Mouse (Mus musculus) C2C12 (cell line): ENCODE results near the gene Krtap10-10. TPM values are rescaled to one million over a fixed set of nuclear protein-coding genes. Genes with fewer than 3 reads are reported as not detected.

Experiments
- H3K27me3 ChIP-seq: one replicate; pipeline ENCODE4 v1.6.1; 2011; ENCODE audit not compliant: control insufficient read depth, insufficient read depth, insufficient read length
- H3K36me3 ChIP-seq: one replicate; pipeline ENCODE4 v1.6.1; 2011; ENCODE audit not compliant: control insufficient read depth, insufficient read depth
- H3K4me3 ChIP-seq: one replicate; pipeline ENCODE4 v1.5.1; 2011; ENCODE audit warnings: mild to moderate bottlenecking, control low read depth; ENCODE audit not compliant: poor library complexity, insufficient read depth, severe bottlenecking
- H3K79me2 ChIP-seq: one replicate; pipeline ENCODE4 v1.6.1; 2011; ENCODE audit not compliant: control insufficient read depth, insufficient read depth
- H3K79me3 ChIP-seq: one replicate; pipeline ENCODE4 v1.6.1; 2011; ENCODE audit warnings: low read depth, control low read depth
- H3ac ChIP-seq: one replicate; pipeline ENCODE3; 2011; ENCODE audit warnings: low read depth; ENCODE audit not compliant: control insufficient read depth, insufficient read length
- CEBPB ChIP-seq: IDR thresholded peaks from one replicate; pipeline ENCODE4 v1.6.1; 2011; ENCODE audit warnings: low read depth, mild to moderate bottlenecking, control low read depth, moderate library complexity
- CTCF ChIP-seq: IDR thresholded peaks from one replicate; pipeline ENCODE4 v1.5.1; 2011; ENCODE audit not compliant: control insufficient read depth, insufficient read depth, insufficient read length
- FOSL1 ChIP-seq: IDR thresholded peaks from one replicate; pipeline ENCODE4 v1.8.0; 2011; ENCODE audit warnings: mild to moderate bottlenecking, low read length; ENCODE audit not compliant: poor library complexity, insufficient read depth, severe bottlenecking
- MAX ChIP-seq: IDR thresholded peaks from one replicate; pipeline ENCODE4 v1.6.1; 2011; ENCODE audit warnings: mild to moderate bottlenecking, control low read depth
- MYOD1 ChIP-seq: IDR thresholded peaks from one replicate; pipeline ENCODE4 v1.6.1; 2011; ENCODE audit warnings: low read depth; ENCODE audit not compliant: control insufficient read depth, insufficient read length
- MYOG ChIP-seq: IDR thresholded peaks from one replicate; pipeline ENCODE4 v1.6.1; 2011; ENCODE audit not compliant: control insufficient read depth, insufficient read length; ENCODE audit errors: extremely low read depth
- USF1 ChIP-seq: IDR thresholded peaks from one replicate; pipeline ENCODE4 v1.6.1; 2011; ENCODE audit warnings: low read depth, mild to moderate bottlenecking, control low read depth, moderate library complexity
- polyA plus RNA-seq: library from polyadenylated mRNA; unstranded; fragments of >200 nt; fragmentation: generic; extraction: Trizol; gene quantifications from one replicate; pipeline ENCODE4 v1.2.1, GENCODE M21; 2012; ENCODE audit warnings: missing spikeins

The Krtap10-10 gene
- polyA plus RNA-seq, 1 experiment: not detected

GRCm38 (mm10) chr10:77869651-77870050, 33.9 kb downstream of the Krtap10-10 start:
- Histone ChIP-seq H3ac (no peak overlapping the region), H3K79me3 (no peaks in the 10 kb centered on the region), H3K36me3 (no peaks in the 10 kb centered on the region), H3K27me3 (no peaks in the 10 kb centered on the region), H3K79me2 (no peaks in the 10 kb centered on the region), H3K4me3 (no peak overlapping the region)
- TF ChIP-seq MAX: no peak
- no peak for TF ChIP-seq USF1
- TF ChIP-seq MYOD1: no peak
- TF ChIP-seq MYOG: no peak
- TF ChIP-seq CEBPB: no peak
- TF ChIP-seq CTCF: no peak
- TF ChIP-seq FOSL1: no peak

GRCm38 (mm10) chr10:77878985-77879384, 43.2 kb downstream of the Krtap10-10 start:
- Histone ChIP-seq H3K4me3 (no peak overlapping the region), H3ac (no peak overlapping the region), H3K27me3 (no peaks in the 10 kb centered on the region), H3K36me3 (no peaks in the 10 kb centered on the region), H3K79me3 (no peaks in the 10 kb centered on the region), H3K79me2 (no peaks in the 10 kb centered on the region)
- TF ChIP-seq USF1 (no peak), CTCF (no peak), MAX (no peak), MYOD1 (no peak), FOSL1 (no peak), CEBPB (no peak)

- Histone ChIP-seq H3K27me3 (no peaks in the 10 kb centered on the region), H3ac (no peak overlapping the region), H3K79me2 (no peaks in the 10 kb centered on the region), H3K4me3 (no peak overlapping the region), H3K36me3 (no peaks in the 10 kb centered on the region), H3K79me3 (no peaks in the 10 kb centered on the region)
- no peak for TF ChIP-seq MAX
- TF ChIP-seq USF1: no peak
- TF ChIP-seq FOSL1: no peak
- TF ChIP-seq MYOG: no peak
- TF ChIP-seq MYOD1: no peak
- TF ChIP-seq CTCF: no peak
- TF ChIP-seq CEBPB: no peak
Observed at GRCm38 (mm10) chr10:77880305-77880704, 44.6 kb downstream of the Krtap10-10 start.

- TF ChIP-seq MAX (no peak), MYOD1 (no peak), CEBPB (no peak), CTCF (no peak), USF1 (no peak), FOSL1 (no peak), MYOG (no peak)
- Histone ChIP-seq H3K79me3 (no peaks in the 10 kb centered on the region), H3K4me3 (no peak overlapping the region), H3K79me2 (no peaks in the 10 kb centered on the region), H3K36me3 (no peaks in the 10 kb centered on the region), H3K27me3 (no peaks in the 10 kb centered on the region), H3ac (no peak overlapping the region)
Observed at GRCm38 (mm10) chr10:77882553-77882952, 46.8 kb downstream of the Krtap10-10 start.

GRCm38 (mm10) chr10:77886007-77886747, 50.4 kb downstream of the Krtap10-10 start:
- peaks cover 5% of the 10 kb centered on the region for H3K27me3 ChIP-seq
- no peak overlapping the region for H3ac ChIP-seq
- H3K4me3 ChIP-seq: no peak overlapping the region
- TF ChIP-seq USF1: no peak
- TF ChIP-seq MYOD1: no peak
- TF ChIP-seq MAX: no peak
- TF ChIP-seq CTCF: no peak
- TF ChIP-seq FOSL1: no peak
- TF ChIP-seq MYOG: no peak
- TF ChIP-seq CEBPB: no peak
- no peaks in the 10 kb centered on the region for H3K79me2 ChIP-seq
- H3K36me3 ChIP-seq: no peaks in the 10 kb centered on the region
- H3K79me3 ChIP-seq: no peaks in the 10 kb centered on the region

Other genes with a start within 250 kb of the Krtap10-10 start
- 152 TPM for gene Sumo3, start 229.8 kb upstream of the Krtap10-10 start, polyA plus RNA-seq
- gene Gm49325, start 229.8 kb upstream of the Krtap10-10 start, polyA plus RNA-seq: 5.1 TPM
- gene Ube2g2, start 213.7 kb upstream of the Krtap10-10 start, polyA plus RNA-seq: 85.5 TPM
- gene Tspear, start 149.4 kb upstream of the Krtap10-10 start, polyA plus RNA-seq: not detected
- gene Gm19402, start 145.2 kb upstream of the Krtap10-10 start, polyA plus RNA-seq: not detected
- gene Gm9508, start 138.7 kb upstream of the Krtap10-10 start, polyA plus RNA-seq: not detected
- gene Gm10272, start 129.3 kb upstream of the Krtap10-10 start, polyA plus RNA-seq: not detected
- gene Gm10024, start 124.5 kb upstream of the Krtap10-10 start, polyA plus RNA-seq: not detected
- gene Gm10142, start 120.1 kb upstream of the Krtap10-10 start, polyA plus RNA-seq: not detected
- gene Krtap12-1, start 115.3 kb upstream of the Krtap10-10 start, polyA plus RNA-seq: not detected
- gene Gm10100, start 109.5 kb upstream of the Krtap10-10 start, polyA plus RNA-seq: not detected
- gene Gm18596, start 93.3 kb upstream of the Krtap10-10 start, polyA plus RNA-seq: not detected
- not detected for gene Gm9736, start 84.6 kb upstream of the Krtap10-10 start, polyA plus RNA-seq
- gene Gm3233, start 76.3 kb upstream of the Krtap10-10 start, polyA plus RNA-seq: not detected
- gene Gm3238, start 64.6 kb upstream of the Krtap10-10 start, polyA plus RNA-seq: not detected
- not detected for gene Gm7138, start 59.0 kb upstream of the Krtap10-10 start, polyA plus RNA-seq
- gene Gm3250, start 53.4 kb upstream of the Krtap10-10 start, polyA plus RNA-seq: not detected
- not detected for gene Gm7137, start 47.7 kb upstream of the Krtap10-10 start, polyA plus RNA-seq
- gene Gm9639, start 40.9 kb upstream of the Krtap10-10 start, polyA plus RNA-seq: not detected
- gene Gm19668, start 36.8 kb upstream of the Krtap10-10 start, polyA plus RNA-seq: not detected
- not detected for gene Gm9507, start 24.1 kb upstream of the Krtap10-10 start, polyA plus RNA-seq
- not detected for gene Gm2696, start 21.3 kb upstream of the Krtap10-10 start, polyA plus RNA-seq
- gene Krtap10-4, start 8.9 kb upstream of the Krtap10-10 start, polyA plus RNA-seq: not detected
- gene Gm36176, start 10.9 kb downstream of the Krtap10-10 start, polyA plus RNA-seq: not detected
- gene Gm10318, start 16.9 kb downstream of the Krtap10-10 start, polyA plus RNA-seq: not detected
- not detected for gene Gm3285, start 26.0 kb downstream of the Krtap10-10 start, polyA plus RNA-seq
- gene Lrrc3, start 66.6 kb downstream of the Krtap10-10 start, polyA plus RNA-seq: 0.01 TPM
- 0.02 TPM for gene Trpm2, start 134.6 kb downstream of the Krtap10-10 start, polyA plus RNA-seq
- 14.6 TPM for gene 1810043G02Rik, start 142.6 kb downstream of the Krtap10-10 start, polyA plus RNA-seq
- 45.2 TPM for gene Pfkl, start 174.1 kb downstream of the Krtap10-10 start, polyA plus RNA-seq
- not detected for gene Dnmt3l, start 206.0 kb downstream of the Krtap10-10 start, polyA plus RNA-seq
- gene Aire, start 207.7 kb downstream of the Krtap10-10 start, polyA plus RNA-seq: not detected
- gene Icosl, start 233.4 kb downstream of the Krtap10-10 start, polyA plus RNA-seq: 0.06 TPM